Mouse (Mus musculus) urinary bladder, postnatal 4 days (tissue): ENCODE measurements around the gene Zscan4b.
"Not testable (repeated sequence)": the region's sequence is repeated elsewhere in the genome, so short reads cannot be mapped to it uniquely, and the experiment has no call there.

Source experiments
- DNase-seq, 2 experiments: peaks; one replicate each; pipeline ENCODE4 v3.0.0; 2021 to 2022; ENCODE audit warnings: low spot score in 2 of 2

Gene Zscan4b

DNA sequence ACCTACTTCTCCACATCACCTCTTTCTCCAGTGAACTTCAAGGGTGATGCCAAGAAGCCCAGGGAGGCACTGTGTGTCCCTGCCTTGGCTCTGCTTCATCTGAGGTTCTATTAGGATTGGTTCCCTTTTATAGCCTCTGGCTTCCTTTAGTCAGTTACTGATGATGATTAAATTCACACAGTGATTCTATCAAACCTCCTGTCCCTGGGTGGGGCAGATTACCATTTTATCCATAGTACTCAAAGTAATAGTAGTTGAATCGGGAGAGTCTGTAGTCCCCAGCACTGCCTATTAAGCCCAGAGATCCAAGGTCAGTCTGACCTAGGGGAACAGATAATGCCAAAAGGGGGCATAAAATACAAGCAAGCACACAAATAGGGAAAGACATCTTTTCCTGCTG, at the start of gene Zscan4b:
Zscan4b (minus strand) TSS at position 101 of the 400 bp plus-strand sequence.
- DNase-seq, result not testable (repeated sequence)
